Mouse (Mus musculus) ES-Bruce4 (cell line): ENCODE data around the gene Fbxo47. TPM values are rescaled to one million over a fixed set of nuclear protein-coding genes. Genes with fewer than 3 reads are reported as not detected.

Experiments used
- H3K27ac ChIP-seq: 2 replicates; pipeline ENCODE4 v1.5.1; 2012; ENCODE audit warnings: low read length, inconsistent platforms; ENCODE audit not compliant: insufficient read depth
- H3K27me3 ChIP-seq: 2 replicates; pipeline ENCODE4 v1.6.1; 2012; ENCODE audit warnings: mild to moderate bottlenecking, low read length, inconsistent platforms; ENCODE audit not compliant: control insufficient read depth, poor library complexity, insufficient read depth, severe bottlenecking
- H3K36me3 ChIP-seq: 2 replicates; pipeline ENCODE4 v1.6.1; 2012; ENCODE audit warnings: inconsistent platforms, mild to moderate bottlenecking, low read length, moderate library complexity; ENCODE audit not compliant: control insufficient read depth, poor library complexity, insufficient read depth, severe bottlenecking
- H3K4me1 ChIP-seq: one replicate; pipeline ENCODE4 v1.8.1; 2011; ENCODE audit warnings: low read length; ENCODE audit not compliant: control insufficient read depth, insufficient read depth
- H3K4me3 ChIP-seq: 2 replicates; pipeline ENCODE4 v1.5.1; 2011; ENCODE audit warnings: low read depth, mild to moderate bottlenecking, low read length
- H3K9ac ChIP-seq: 2 replicates; pipeline ENCODE4 v1.6.1; 2012; ENCODE audit warnings: low read depth, mild to moderate bottlenecking, inconsistent platforms; ENCODE audit not compliant: poor library complexity, severe bottlenecking
- H3K9me3 ChIP-seq: replicated peaks from 2 replicates; pipeline ENCODE4 v1.6.1; 2012; ENCODE audit warnings: mild to moderate bottlenecking, low read length, inconsistent platforms; ENCODE audit not compliant: control insufficient read depth, poor library complexity, insufficient read depth, severe bottlenecking
- EP300 ChIP-seq: IDR thresholded peaks from 2 replicates; pipeline ENCODE4 v1.6.1; 2011; ENCODE audit warnings: low read depth, low read length; ENCODE audit not compliant: insufficient read depth
- POLR2A ChIP-seq: IDR thresholded peaks from one replicate; pipeline ENCODE4 v1.8.1; 2011; ENCODE audit warnings: low read length; ENCODE audit not compliant: insufficient read depth
- polyA plus RNA-seq: library from polyadenylated mRNA; stranded (reverse); fragments of >200 nt; gene quantifications from 2 replicates; pipeline ENCODE4 v1.2.4, GENCODE M21; 2011; ENCODE audit warnings: low read depth; ENCODE audit not compliant: missing spikeins, insufficient read depth, insufficient read length

Fbxo47 gene
- polyA plus RNA-seq, 1 experiment: 2.8 TPM

GRCm38 (mm10) chr11:97803847-97804246 lies 80.1 kb downstream of the Fbxo47 start:
- Histone ChIP-seq H3K27ac (peak overlapping the region; percentile 89), H3K9me3 (no peaks in the 10 kb centered on the region), H3K4me3 (peak overlapping the region; percentile 17; the same call in 1 of the 2 replicates), H3K36me3 (peaks cover 11% of the 10 kb centered on the region), H3K27me3 (no peaks in the 10 kb centered on the region), H3K9ac (peak overlapping the region; percentile 63), H3K4me1 (peaks cover 17% of the 10 kb centered on the region)
- TF ChIP-seq POLR2A (no peak), EP300 (peak; percentile 96)

Other genes starting within 250 kb of the Fbxo47 start
- gene Mllt6, start 220.7 kb downstream of the Fbxo47 start, polyA plus RNA-seq: 23.7 and 25.2 TPM in 2 replicates
- 62.3 and 77.2 TPM in 2 replicates for gene Cisd3, start 198.3 kb downstream of the Fbxo47 start, polyA plus RNA-seq
- gene Pcgf2, start 183.7 kb downstream of the Fbxo47 start, polyA plus RNA-seq: 74.6 and 84.0 TPM in 2 replicates
- 296 and 332 TPM in 2 replicates for gene Psmb3, start 180.8 kb downstream of the Fbxo47 start, polyA plus RNA-seq
- 35.0 and 36.6 TPM in 2 replicates for gene Pip4k2b, start 139.4 kb downstream of the Fbxo47 start, polyA plus RNA-seq
- gene Cwc25, start 117.6 kb downstream of the Fbxo47 start, polyA plus RNA-seq: 14.5 and 16.9 TPM in 2 replicates
- 0.99 TPM in 1 of 2 replicates, not detected in the other for gene 1700001P01Rik, start 108.2 kb downstream of the Fbxo47 start, polyA plus RNA-seq
- gene Rpl23, start 101.7 kb downstream of the Fbxo47 start, polyA plus RNA-seq: 777 and 842 TPM in 2 replicates
- 228 and 231 TPM in 2 replicates for gene Lasp1, start 85.2 kb downstream of the Fbxo47 start, polyA plus RNA-seq
- 2.8 and 3.4 TPM in 2 replicates for gene B230217C12Rik, start 43.4 kb downstream of the Fbxo47 start, polyA plus RNA-seq
- 3.0 and 3.3 TPM in 2 replicates for gene Plxdc1, start 102.3 kb upstream of the Fbxo47 start, polyA plus RNA-seq
- gene Arl5c, start 112.0 kb upstream of the Fbxo47 start, polyA plus RNA-seq: 2.8 and 3.6 TPM in 2 replicates
- 5.2 and 6.3 TPM in 2 replicates for gene Cacnb1, start 138.9 kb upstream of the Fbxo47 start, polyA plus RNA-seq
- gene Rpl19, start 142.6 kb upstream of the Fbxo47 start, polyA plus RNA-seq: 2,020 and 2,244 TPM in 2 replicates
- gene Stac2, start 169.3 kb upstream of the Fbxo47 start, polyA plus RNA-seq: 5.6 and 9.6 TPM in 2 replicates